Mouse (Mus musculus): ENCODE results near the gene Cdkn2c. TPM values are rescaled to one million over a fixed set of nuclear protein-coding genes. Genes with fewer than 3 reads are reported as not detected.

Gene Cdkn2c
- polyA plus RNA-seq, 1 experiment from 2014 or later = 3.0 TPM

- H3K4me1 ChIP-seq (ENCODE audit: control insufficient read depth, insufficient read depth, low read length) = no peaks in the 10 kb centered on the region
- no peaks in the 10 kb centered on the region for H3K36me3 ChIP-seq (ENCODE audit: control insufficient read depth, insufficient read depth, low read length)
- DNase-seq (no peak), ATAC-seq (ENCODE audit: low FRiP score, low TSS enrichment) (no peak)
- H3K9me3 ChIP-seq (ENCODE audit: control insufficient read depth, low read length) = no peaks in the 10 kb centered on the region
- WGBS = 56% methylated on average over 2 of the region's 2 CpGs
- no peak overlapping the region for H3K4me2 ChIP-seq (ENCODE audit: low read length)
- peaks cover 59% of the 10 kb centered on the region for H3K27me3 ChIP-seq (ENCODE audit: control insufficient read depth, insufficient read depth, low read length)
- H3K4me3 ChIP-seq (replicated peaks; ENCODE audit: low read depth, low read length) = no peak overlapping the region
- no peak overlapping the region for H3K9ac ChIP-seq (replicated peaks; ENCODE audit: low read length)
- H3K27ac ChIP-seq (replicated peaks; ENCODE audit: low read depth, low read length) = no peak overlapping the region
Observed at GRCm38 (mm10) chr4:109654701-109655100, 12.3 kb downstream of the Cdkn2c start.

GRCm38 (mm10) chr4:109653251-109653650, 13.7 kb downstream of the Cdkn2c start:
- Histone ChIP-seq H3K36me3 (ENCODE audit: control insufficient read depth, insufficient read depth, low read length) (no peaks in the 10 kb centered on the region), H3K27me3 (ENCODE audit: control insufficient read depth, insufficient read depth, low read length) (peaks cover 46% of the 10 kb centered on the region), H3K9ac (replicated peaks; ENCODE audit: low read length) (no peak overlapping the region), H3K4me2 (ENCODE audit: low read length) (no peak overlapping the region), H3K27ac (replicated peaks; ENCODE audit: low read depth, low read length) (no peak overlapping the region), H3K4me3 (replicated peaks; ENCODE audit: low read depth, low read length) (no peak overlapping the region), H3K4me1 (ENCODE audit: control insufficient read depth, insufficient read depth, low read length) (no peaks in the 10 kb centered on the region), H3K9me3 (ENCODE audit: control insufficient read depth, low read length) (no peaks in the 10 kb centered on the region)
- DNase-seq = no peak
- no peak for ATAC-seq (ENCODE audit: low FRiP score, low TSS enrichment)

- DNase-seq = no peak
- 88% methylated on average over 5 of the region's 5 CpGs for WGBS
- H3K9ac ChIP-seq (replicated peaks; ENCODE audit: low read length) = no peak overlapping the region
- H3K4me3 ChIP-seq (replicated peaks; ENCODE audit: low read depth, low read length) = no peak overlapping the region
- no peak overlapping the region for H3K27ac ChIP-seq (replicated peaks; ENCODE audit: low read depth, low read length)
- peaks cover 10% of the 10 kb centered on the region; the same call in 1 of the 2 replicates for H3K27me3 ChIP-seq (ENCODE audit: control insufficient read depth, insufficient read depth, low read length)
- no peaks in the 10 kb centered on the region for H3K36me3 ChIP-seq (ENCODE audit: control insufficient read depth, insufficient read depth, low read length)
- H3K9me3 ChIP-seq (ENCODE audit: control insufficient read depth, low read length) = no peaks in the 10 kb centered on the region
- H3K4me1 ChIP-seq (ENCODE audit: control insufficient read depth, insufficient read depth, low read length) = no peaks in the 10 kb centered on the region
- no peak overlapping the region for H3K4me2 ChIP-seq (ENCODE audit: low read length)
- no peak for ATAC-seq (ENCODE audit: low FRiP score, low TSS enrichment)
Observed at GRCm38 (mm10) chr4:109649331-109649730, 17.7 kb downstream of the Cdkn2c start.

- Histone ChIP-seq H3K4me2 (ENCODE audit: low read length) (no peak overlapping the region), H3K9me3 (ENCODE audit: control insufficient read depth, low read length) (no peaks in the 10 kb centered on the region), H3K9ac (replicated peaks; ENCODE audit: low read length) (no peak overlapping the region), H3K4me3 (replicated peaks; ENCODE audit: low read depth, low read length) (no peak overlapping the region), H3K27ac (replicated peaks; ENCODE audit: low read depth, low read length) (no peak overlapping the region), H3K4me1 (ENCODE audit: control insufficient read depth, insufficient read depth, low read length) (no peaks in the 10 kb centered on the region), H3K27me3 (ENCODE audit: control insufficient read depth, insufficient read depth, low read length) (no peaks in the 10 kb centered on the region), H3K36me3 (ENCODE audit: control insufficient read depth, insufficient read depth, low read length) (no peaks in the 10 kb centered on the region)
- no peak for DNase-seq
- no peak for ATAC-seq (ENCODE audit: low FRiP score, low TSS enrichment)
- 78% methylated on average over 4 of the region's 4 CpGs for WGBS
Observed at GRCm38 (mm10) chr4:109647281-109647680, 19.7 kb downstream of the Cdkn2c start.

DNA sequence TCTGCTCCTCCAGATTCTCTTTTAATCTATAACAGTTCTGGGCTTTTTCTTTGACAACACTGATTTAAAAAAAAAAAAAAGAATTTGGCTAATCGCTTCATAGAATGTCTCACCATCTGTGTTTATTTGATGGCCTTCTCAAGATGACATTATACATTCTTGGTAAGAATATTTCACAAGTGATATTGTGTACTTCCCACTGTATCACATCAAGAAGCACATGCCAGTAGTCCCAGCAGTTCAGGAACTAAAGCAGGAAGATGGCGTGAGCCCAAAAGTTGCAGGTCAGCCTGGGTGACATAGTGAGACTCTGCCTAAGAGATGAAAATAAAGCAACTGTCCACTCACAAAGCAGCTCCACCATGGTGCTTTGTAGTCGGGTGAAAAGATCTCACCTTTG, 25.5 kb downstream of the Cdkn2c start:
- 82% methylated on average over 3 of the region's 3 CpGs for WGBS
- ATAC-seq (ENCODE audit: low FRiP score, low TSS enrichment) (no peak), DNase-seq (no peak)
- H3K27me3 ChIP-seq (ENCODE audit: control insufficient read depth, insufficient read depth, low read length) = no peaks in the 10 kb centered on the region
- H3K9ac ChIP-seq (replicated peaks; ENCODE audit: low read length) = no peak overlapping the region
- H3K27ac ChIP-seq (replicated peaks; ENCODE audit: low read depth, low read length) = no peak overlapping the region
- H3K4me1 ChIP-seq (ENCODE audit: control insufficient read depth, insufficient read depth, low read length) = no peaks in the 10 kb centered on the region
- no peaks in the 10 kb centered on the region for H3K9me3 ChIP-seq (ENCODE audit: control insufficient read depth, low read length)
- H3K4me3 ChIP-seq (replicated peaks; ENCODE audit: low read depth, low read length) = no peak overlapping the region
- H3K36me3 ChIP-seq (ENCODE audit: control insufficient read depth, insufficient read depth, low read length) = no peaks in the 10 kb centered on the region
- H3K4me2 ChIP-seq (ENCODE audit: low read length) = no peak overlapping the region

GRCm38 (mm10) chr4:109640141-109640540, 26.8 kb downstream of the Cdkn2c start:
- Histone ChIP-seq H3K4me2 (ENCODE audit: low read length) (no peak overlapping the region), H3K36me3 (ENCODE audit: control insufficient read depth, insufficient read depth, low read length) (no peaks in the 10 kb centered on the region), H3K9ac (replicated peaks; ENCODE audit: low read length) (no peak overlapping the region), H3K27me3 (ENCODE audit: control insufficient read depth, insufficient read depth, low read length) (no peaks in the 10 kb centered on the region), H3K27ac (replicated peaks; ENCODE audit: low read depth, low read length) (no peak overlapping the region), H3K9me3 (ENCODE audit: control insufficient read depth, low read length) (no peaks in the 10 kb centered on the region), H3K4me1 (ENCODE audit: control insufficient read depth, insufficient read depth, low read length) (no peaks in the 10 kb centered on the region), H3K4me3 (replicated peaks; ENCODE audit: low read depth, low read length) (no peak overlapping the region)
- ATAC-seq (ENCODE audit: low FRiP score, low TSS enrichment) = no peak
- DNase-seq = no peak
- WGBS = 96% methylated on average over 7 of the region's 7 CpGs

GRCm38 (mm10) chr4:109639356-109639755, 27.6 kb downstream of the Cdkn2c start:
- Histone ChIP-seq H3K9ac (replicated peaks; ENCODE audit: low read length) (no peak overlapping the region), H3K4me1 (ENCODE audit: control insufficient read depth, insufficient read depth, low read length) (no peaks in the 10 kb centered on the region), H3K27me3 (ENCODE audit: control insufficient read depth, insufficient read depth, low read length) (no peaks in the 10 kb centered on the region), H3K9me3 (ENCODE audit: control insufficient read depth, low read length) (no peaks in the 10 kb centered on the region), H3K4me2 (ENCODE audit: low read length) (no peak overlapping the region), H3K4me3 (replicated peaks; ENCODE audit: low read depth, low read length) (no peak overlapping the region), H3K27ac (replicated peaks; ENCODE audit: low read depth, low read length) (no peak overlapping the region), H3K36me3 (ENCODE audit: control insufficient read depth, insufficient read depth, low read length) (no peaks in the 10 kb centered on the region)
- DNase-seq (no peak), ATAC-seq (ENCODE audit: low FRiP score, low TSS enrichment) (no peak)
- WGBS = 91% methylated on average over 9 of the region's 9 CpGs

GRCm38 (mm10) chr4:109634971-109635370, 32.0 kb downstream of the Cdkn2c start:
- no peak overlapping the region for H3K4me3 ChIP-seq (replicated peaks; ENCODE audit: low read depth, low read length)
- ATAC-seq (ENCODE audit: low FRiP score, low TSS enrichment) (no peak), DNase-seq (no peak)
- H3K9me3 ChIP-seq (ENCODE audit: control insufficient read depth, low read length) = no peaks in the 10 kb centered on the region
- H3K4me1 ChIP-seq (ENCODE audit: control insufficient read depth, insufficient read depth, low read length) = no peaks in the 10 kb centered on the region
- no peak overlapping the region for H3K27ac ChIP-seq (replicated peaks; ENCODE audit: low read depth, low read length)
- WGBS = 91% methylated on average over 2 of the region's 2 CpGs
- no peaks in the 10 kb centered on the region for H3K36me3 ChIP-seq (ENCODE audit: control insufficient read depth, insufficient read depth, low read length)
- no peaks in the 10 kb centered on the region for H3K27me3 ChIP-seq (ENCODE audit: control insufficient read depth, insufficient read depth, low read length)
- no peak overlapping the region for H3K9ac ChIP-seq (replicated peaks; ENCODE audit: low read length)
- no peak overlapping the region for H3K4me2 ChIP-seq (ENCODE audit: low read length)

DNA sequence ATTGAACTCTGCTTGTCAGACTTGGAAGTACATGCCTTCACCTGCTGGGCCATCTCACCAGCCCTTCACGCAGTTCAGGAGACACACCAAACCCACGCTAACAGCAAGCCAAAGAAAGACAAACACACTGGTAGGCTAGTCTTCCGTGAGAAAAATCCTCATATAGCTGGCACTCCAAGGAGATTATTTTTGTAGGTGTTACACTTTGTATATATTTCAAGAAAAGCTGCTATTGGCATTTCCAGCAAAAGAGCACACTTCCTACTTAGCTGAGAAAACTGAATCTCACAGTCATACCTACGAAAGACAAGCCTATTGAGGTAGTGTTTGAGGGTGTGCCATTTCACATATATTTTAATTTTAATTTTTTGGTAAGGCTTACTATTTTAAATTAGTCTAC, 36.0 kb downstream of the Cdkn2c start:
- Histone ChIP-seq H3K36me3 (ENCODE audit: control insufficient read depth, insufficient read depth, low read length) (no peaks in the 10 kb centered on the region), H3K9ac (replicated peaks; ENCODE audit: low read length) (no peak overlapping the region), H3K4me1 (ENCODE audit: control insufficient read depth, insufficient read depth, low read length) (no peaks in the 10 kb centered on the region), H3K4me2 (ENCODE audit: low read length) (no peak overlapping the region), H3K4me3 (replicated peaks; ENCODE audit: low read depth, low read length) (no peak overlapping the region), H3K27ac (replicated peaks; ENCODE audit: low read depth, low read length) (no peak overlapping the region), H3K9me3 (ENCODE audit: control insufficient read depth, low read length) (no peaks in the 10 kb centered on the region), H3K27me3 (ENCODE audit: control insufficient read depth, insufficient read depth, low read length) (no peaks in the 10 kb centered on the region)
- no peak for DNase-seq
- no peak for ATAC-seq (ENCODE audit: low FRiP score, low TSS enrichment)
- WGBS = 87% methylated on average over 4 of the region's 4 CpGs
